Mouse (Mus musculus) gastrocnemius, adult 18-20 months (tissue): Measurements from ENCODE around the gene Dppa2. TPM values are rescaled to one million over a fixed set of nuclear protein-coding genes. Genes with fewer than 3 reads are reported as not detected.
"Not testable (repeated sequence)": the region's sequence is repeated elsewhere in the genome, so short reads cannot be mapped to it uniquely, and the experiment has no call there.

Source experiments
- DNase-seq: peaks from one replicate; pipeline ENCODE4 v3.0.0; 2021; ENCODE audit warnings: low spot score
- long read RNA-seq, 2 experiments: library from polyadenylated mRNA; stranded (forward); transcript quantifications; one replicate each; pipeline ENCODE4 v2.0.0; 2021
- total RNA-seq, 2 experiments: library from RNA; stranded (reverse); gene quantifications; 2 replicates each; pipeline ENCODE4 v1.2.3; 2021

Dppa2 gene
- total RNA-seq: not detected
- long read RNA-seq, experiment 1: 0 reads
- long read RNA-seq, experiment 2: 0 reads

- no peak for DNase-seq
These were observed at the start of gene Dppa2 for GRCm38 (mm10) chr16:48303509-48303908. Gene Dppa2 (plus strand): TSS chr16:48303908.

GRCm38 (mm10) chr16:48254584-48254983 is 49.1 kb upstream of the Dppa2 start:
- no peak for DNase-seq

- DNase-seq: no peak
These were observed 44.2 kb upstream of the Dppa2 start for GRCm38 (mm10) chr16:48259519-48259918.

GRCm38 (mm10) chr16:48262901-48263300 is 40.8 kb upstream of the Dppa2 start:
- DNase-seq: no peak

- DNase-seq: no peak
These were observed 37.9 kb upstream of the Dppa2 start for GRCm38 (mm10) chr16:48265856-48266255.

GRCm38 (mm10) chr16:48276940-48277339 is 26.8 kb upstream of the Dppa2 start:
- DNase-seq: no peak

- no peak for DNase-seq
These were observed 22.8 kb upstream of the Dppa2 start for GRCm38 (mm10) chr16:48280883-48281282.

GRCm38 (mm10) chr16:48282801-48283200 is 20.9 kb upstream of the Dppa2 start:
- DNase-seq: no peak

GRCm38 (mm10) chr16:48283517-48283916 is 20.2 kb upstream of the Dppa2 start, which contains the start of gene Dppa4:
Gene Dppa4 (plus strand): TSS chr16:48283733.
- DNase-seq: no peak

- DNase-seq: no peak
These were observed 18.2 kb upstream of the Dppa2 start for GRCm38 (mm10) chr16:48285517-48285916.

GRCm38 (mm10) chr16:48297384-48298136 is 6.1 kb upstream of the Dppa2 start:
- no peak for DNase-seq

- no peak for DNase-seq
These were observed 3.8 kb upstream of the Dppa2 start for GRCm38 (mm10) chr16:48299884-48300283.

GRCm38 (mm10) chr16:48303983-48304382 is 275 bp downstream of the Dppa2 start:
- no peak for DNase-seq

GRCm38 (mm10) chr16:48308916-48309315 is 5.2 kb downstream of the Dppa2 start:
- DNase-seq: not testable (repeated sequence)

- DNase-seq: no peak
These were observed 6.4 kb downstream of the Dppa2 start for GRCm38 (mm10) chr16:48309912-48310630.

- no peak for DNase-seq
These were observed 11.6 kb downstream of the Dppa2 start for GRCm38 (mm10) chr16:48315294-48315693.

- DNase-seq: no peak
These were observed 17.1 kb downstream of the Dppa2 start for GRCm38 (mm10) chr16:48320781-48321180.

- no peak for DNase-seq
These were observed 19.4 kb downstream of the Dppa2 start for GRCm38 (mm10) chr16:48323133-48323532.

- DNase-seq: no peak
These were observed 20.1 kb downstream of the Dppa2 start for GRCm38 (mm10) chr16:48323602-48324345.

- DNase-seq: no peak
These were observed 23.2 kb downstream of the Dppa2 start for GRCm38 (mm10) chr16:48326903-48327302.

- no peak for DNase-seq
These were observed 24.7 kb downstream of the Dppa2 start for GRCm38 (mm10) chr16:48328420-48328819.

GRCm38 (mm10) chr16:48331822-48332221 is 28.1 kb downstream of the Dppa2 start:
- DNase-seq: no peak
